Comparison of ENCODE assay signal across 25 mouse cellular contexts in the genomic region with DNA sequence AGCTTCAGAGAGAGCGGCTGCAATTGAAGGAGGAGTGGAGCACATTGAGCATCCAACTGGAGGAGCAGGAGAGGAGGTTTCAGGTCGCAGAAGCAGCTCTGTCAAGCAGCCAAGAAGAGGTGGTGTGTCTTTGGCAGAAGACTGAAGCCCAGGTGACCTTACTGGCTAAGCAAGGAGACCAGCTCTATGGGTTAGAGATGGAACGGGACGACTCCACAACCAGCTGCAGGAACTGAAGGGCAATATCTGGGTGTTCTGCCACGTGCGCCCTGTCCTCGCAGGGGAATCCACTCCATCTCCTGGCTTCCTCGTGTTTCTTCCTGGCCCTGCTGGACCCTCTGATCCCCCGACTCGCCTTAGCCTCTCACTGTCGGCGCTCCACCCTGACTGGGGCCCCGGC.
"Had no signal": no experiment of that assay in that cellular context is flagged by ENCODE, and none has a peak within 500 bp of the region (broad histone marks: within the 10 kb centered on the region; RNA-seq: fewer than 3 reads in every experiment).

No protein-coding gene starts in this region.

- H3K36me3 ChIP-seq: heart, embryonic 13.5 days; heart, embryonic 15.5 days; hindbrain, embryonic 12.5 days; intestine, embryonic 15.5 days; limb, embryonic 13.5 days; limb, embryonic 15.5 days; liver, embryonic 13.5 days; liver, embryonic 15.5 days had no signal

- H3K27ac ChIP-seq: heart, adult 2 months; heart, embryonic 13.5 days; heart, embryonic 15.5 days; hindbrain, embryonic 12.5 days; hindbrain, embryonic 14.5 days; intestine, embryonic 15.5 days; left cerebral cortex, adult 2 months; limb, embryonic 13.5 days; limb, embryonic 15.5 days; liver, embryonic 13.5 days; liver, embryonic 15.5 days had no signal

- H3K27me3 ChIP-seq: heart, embryonic 15.5 days; hindbrain, embryonic 12.5 days; intestine, embryonic 15.5 days; limb, embryonic 13.5 days; limb, embryonic 15.5 days; liver, embryonic 13.5 days; liver, embryonic 15.5 days had no signal

- H3K4me1 ChIP-seq: hindbrain, embryonic 12.5 days; intestine, embryonic 15.5 days; liver, embryonic 13.5 days; liver, embryonic 15.5 days had no signal

- H3K4me3 ChIP-seq: heart, adult 2 months; heart, embryonic 13.5 days; heart, embryonic 15.5 days; hindbrain, embryonic 12.5 days; intestine, embryonic 15.5 days; left cerebral cortex, adult 2 months; limb, embryonic 13.5 days; limb, embryonic 15.5 days; liver, embryonic 13.5 days; liver, embryonic 15.5 days had no signal

- DNase-seq: gastrocnemius, postnatal 14 days; gastrocnemius, postnatal 36 days; heart, adult 11 months; heart, adult 2 months; heart, postnatal 14 days; heart, postnatal 36 days; kidney, adult 18-20 months; kidney, adult 8-10 months; kidney, postnatal 10 days; kidney, postnatal 25 days; kidney, postnatal 4 days; layer of hippocampus, adult 9-11 months; liver, embryonic 13.5 days had no signal

- ATAC-seq: hindbrain, embryonic 16.5 days; inflammation-experienced regulatory T-cells, adult 6 months; intestine, embryonic 15.5 days; intestine, postnatal 0 days had no signal
